Mouse (Mus musculus) cerebellum, adult 2 months (tissue): ENCODE measurements around the gene Xaf1. TPM values are rescaled to one million over a fixed set of nuclear protein-coding genes. Genes with fewer than 3 reads are reported as not detected.

Experiments
- DNase-seq, 2 experiments: peaks; one replicate each; pipeline ENCODE4 v3.0.0; 2021
- H3K27ac ChIP-seq: fragments of 200-500 bp; 2 replicates; pipeline ENCODE4 v1.5.1; 2012; ENCODE audit warnings: low read length, control low read depth, inconsistent platforms; ENCODE audit not compliant: insufficient read depth
- H3K27me3 ChIP-seq: fragments of 200-500 bp; 2 replicates; pipeline ENCODE4 v1.6.1; 2012; ENCODE audit warnings: inconsistent platforms, mild to moderate bottlenecking, low read length, moderate library complexity; ENCODE audit not compliant: control insufficient read depth, insufficient read depth
- H3K4me1 ChIP-seq: fragments of 200-500 bp; 2 replicates; pipeline ENCODE4 v1.6.1; 2011; ENCODE audit warnings: low read length; ENCODE audit not compliant: control insufficient read depth, insufficient read depth
- H3K4me3 ChIP-seq: fragments of 200-500 bp; replicated peaks from 2 replicates; pipeline ENCODE3; 2011; ENCODE audit warnings: mild to moderate bottlenecking, low read depth, low read length, control low read depth; ENCODE audit not compliant: insufficient read depth
- CTCF ChIP-seq: fragments of 200-500 bp; IDR thresholded peaks from 2 replicates; pipeline ENCODE4 v1.5.1; 2011; ENCODE audit warnings: low read depth, mild to moderate bottlenecking, control low read depth, low read length, moderate library complexity, borderline replicate concordance; ENCODE audit not compliant: insufficient read depth
- POLR2A ChIP-seq: fragments of 200-500 bp; IDR thresholded peaks from 2 replicates; pipeline ENCODE4 v1.6.1; 2011; ENCODE audit warnings: low read length, control low read depth, borderline replicate concordance; ENCODE audit not compliant: insufficient read depth
- WGBS: fragments of 180-500 bp; shearing (Covaris S2); methylation state at CpG from one replicate; pipeline ENCODE4 v1.1.7; 2018; 5-methylcytosine and 5-hydroxymethylcytosine counted together
- polyA plus RNA-seq: library from polyadenylated mRNA; depleted of rRNA; stranded (reverse); fragments of >200 nt; gene quantifications from 2 replicates; pipeline ENCODE4 v1.2.3, GENCODE M21; 2012; rRNA removed

The Xaf1 gene
- polyA plus RNA-seq, 1 experiment = 12.2 TPM

GRCm38 (mm10) chr11:72349652-72350051 is 48.2 kb downstream of the Xaf1 start:
- H3K4me3 ChIP-seq = no peak overlapping the region
- no peaks in the 10 kb centered on the region for H3K27me3 ChIP-seq
- DNase-seq = no peak
- TF ChIP-seq POLR2A = no peak
- TF ChIP-seq CTCF = no peak
- no peak overlapping the region for H3K27ac ChIP-seq
- peaks cover 12% of the 10 kb centered on the region for H3K4me1 ChIP-seq
- WGBS = 80% methylated on average over 4 of the region's 4 CpGs

- 93% methylated on average over 1 of the region's 1 CpGs for WGBS
- Histone ChIP-seq H3K4me3 (no peak overlapping the region), H3K4me1 (peaks cover 12% of the 10 kb centered on the region), H3K27ac (no peak overlapping the region), H3K27me3 (no peaks in the 10 kb centered on the region)
- no peak for TF ChIP-seq POLR2A
- TF ChIP-seq CTCF = no peak
- no peak for DNase-seq
Measured at GRCm38 (mm10) chr11:72352272-72352671, 50.8 kb downstream of the Xaf1 start.

- TF ChIP-seq CTCF = no peak
- peaks cover 12% of the 10 kb centered on the region for H3K4me1 ChIP-seq
- H3K27ac ChIP-seq = no peak overlapping the region
- H3K4me3 ChIP-seq = no peak overlapping the region
- 85% methylated on average over 3 of the region's 3 CpGs for WGBS
- DNase-seq = no peak
- no peaks in the 10 kb centered on the region for H3K27me3 ChIP-seq
Measured at GRCm38 (mm10) chr11:72353186-72353585, 51.8 kb downstream of the Xaf1 start.

DNA sequence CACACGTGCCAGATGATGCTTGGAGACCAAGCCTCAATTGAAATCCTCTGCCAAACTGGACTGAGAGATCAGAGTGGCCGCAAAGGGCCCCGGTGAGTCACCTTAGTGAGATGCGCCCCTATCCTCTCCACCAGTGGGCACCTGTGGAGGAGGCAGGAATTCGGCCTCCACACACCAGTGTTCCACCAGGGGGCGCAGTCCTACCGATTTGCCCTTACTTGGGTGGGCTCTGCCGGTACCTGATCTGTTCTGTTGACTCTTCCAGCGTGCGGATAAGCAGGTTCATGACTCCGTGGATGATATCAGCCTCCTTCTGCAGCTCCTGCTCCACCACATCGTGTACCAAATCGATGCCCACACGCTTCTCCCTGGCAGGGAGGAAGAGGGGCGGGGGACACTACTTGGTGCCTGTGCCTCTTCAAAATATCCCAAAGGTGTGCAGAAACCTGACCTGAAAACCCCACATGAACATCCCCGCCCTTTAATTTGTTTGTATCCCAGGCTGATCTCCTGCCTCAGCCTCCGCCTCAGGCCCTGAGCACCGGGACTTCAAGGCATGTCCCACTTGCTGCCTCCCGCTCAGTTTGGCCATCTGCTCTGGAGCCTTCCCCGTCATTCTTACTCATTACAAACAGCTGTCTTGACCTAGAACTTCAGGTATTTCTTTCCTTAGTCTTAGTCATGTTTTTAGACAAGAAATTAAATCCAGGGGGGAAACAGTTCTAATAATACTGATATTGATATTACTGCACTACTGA is 53.7 kb downstream of the Xaf1 start:
- no peaks in the 10 kb centered on the region for H3K4me1 ChIP-seq
- DNase-seq = peak; percentile 36 to 59
- no peak overlapping the region for H3K4me3 ChIP-seq
- 21% methylated on average over 20 of the region's 20 CpGs for WGBS
- TF ChIP-seq CTCF (peak; percentile 69), POLR2A (no peak)
- H3K27me3 ChIP-seq = no peaks in the 10 kb centered on the region
- no peak overlapping the region for H3K27ac ChIP-seq

DNA sequence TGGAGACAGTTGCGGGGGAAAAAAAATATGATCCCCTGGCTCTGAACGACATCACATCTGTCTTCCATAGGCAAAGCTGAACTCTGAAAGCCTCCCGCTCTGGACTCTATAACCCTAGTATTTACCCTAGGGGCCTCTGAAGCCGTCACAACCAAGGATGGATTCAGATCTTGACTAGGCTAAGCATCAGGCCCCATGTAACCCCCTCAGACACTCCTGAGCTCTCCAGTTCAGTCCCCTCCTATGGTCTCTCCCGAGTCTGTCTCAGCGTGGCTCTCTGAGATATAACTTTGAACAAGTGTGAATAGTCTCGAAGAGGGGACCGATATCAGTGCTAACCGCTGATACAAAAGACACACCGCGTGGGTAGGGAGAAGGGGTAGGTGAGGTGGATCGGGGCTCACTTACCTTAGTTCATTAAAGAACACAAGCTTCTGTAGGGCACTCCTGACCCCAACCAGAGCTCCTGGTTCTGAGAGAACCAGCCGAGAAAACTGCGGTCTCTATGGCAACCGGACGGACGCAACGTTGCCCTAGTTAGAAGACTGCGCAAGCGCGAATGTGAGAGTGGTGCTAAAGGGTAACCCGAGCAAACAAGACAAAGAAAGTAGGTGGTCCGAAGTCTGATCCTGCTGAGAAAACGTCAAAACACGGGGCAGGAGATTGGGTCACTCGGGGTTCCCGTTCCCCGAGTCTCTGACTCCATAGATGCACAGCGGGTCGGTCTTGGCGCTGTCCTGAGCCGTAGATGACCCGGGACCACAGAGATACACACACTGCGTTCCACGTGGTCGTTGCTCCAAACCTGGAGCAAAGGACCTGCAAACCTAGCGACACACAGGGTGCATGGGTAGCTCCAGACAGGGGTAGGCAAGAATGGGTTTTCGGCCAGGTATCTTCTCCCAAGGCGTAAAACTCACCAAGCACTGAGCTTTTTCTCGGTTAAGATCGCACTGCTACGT is 60.2 kb downstream of the Xaf1 start:
- WGBS = 13% methylated on average over 42 of the region's 42 CpGs
- no peaks in the 10 kb centered on the region for H3K27me3 ChIP-seq
- peak; percentile 50 to 59 for DNase-seq
- peak overlapping the region; percentile 54 for H3K4me3 ChIP-seq
- TF ChIP-seq CTCF = no peak
- TF ChIP-seq POLR2A = no peak
- no peak overlapping the region for H3K27ac ChIP-seq
- no peaks in the 10 kb centered on the region for H3K4me1 ChIP-seq

DNA sequence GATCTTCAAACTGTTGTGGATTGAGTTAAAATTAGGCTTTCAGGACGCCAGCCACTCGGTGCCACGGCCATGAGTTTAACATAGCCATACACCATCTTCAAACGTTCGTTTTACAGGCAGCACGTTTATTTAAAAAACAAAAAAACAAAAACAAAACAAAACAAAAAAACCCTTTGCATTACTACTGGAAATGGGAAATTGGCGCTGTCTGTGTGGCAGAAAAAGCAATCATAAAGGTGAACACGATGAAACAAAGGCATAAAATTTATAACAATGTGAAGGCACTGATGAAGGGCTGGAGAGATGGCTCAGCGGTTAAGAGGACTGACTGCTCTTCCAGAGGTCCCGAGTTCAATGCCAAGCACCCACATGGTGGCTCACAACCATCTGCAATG is 60.9 kb downstream of the Xaf1 start, which contains the start of gene Tekt1:
Gene Tekt1, minus strand, starts transcription at position 96 of the 395 bp plus-strand sequence.
- TF ChIP-seq CTCF = no peak
- no peak for TF ChIP-seq POLR2A
- no peak for DNase-seq
- H3K4me3 ChIP-seq = peak within 1 kb of the TSS; percentile 54
- WGBS = 37% methylated on average over 10 of the region's 10 CpGs
- no peak within 1 kb of the TSS for H3K27ac ChIP-seq
- H3K4me1 ChIP-seq = no peaks in the 10 kb centered on the region
- H3K27me3 ChIP-seq = no peaks in the 10 kb centered on the region

Other genes starting within 250 kb of the Xaf1 start
- 55.9 and 62.9 TPM in 2 replicates for gene Pitpnm3, start 165.9 kb upstream of the Xaf1 start, polyA plus RNA-seq
- 2.8 and 3.1 TPM in 2 replicates for gene Gm43951, start 94.8 kb upstream of the Xaf1 start, polyA plus RNA-seq
- 19.4 and 19.8 TPM in 2 replicates for gene 4933427D14Rik, start 94.2 kb upstream of the Xaf1 start, polyA plus RNA-seq
- gene Txndc17, start 94.1 kb upstream of the Xaf1 start, polyA plus RNA-seq = 51.4 and 62.2 TPM in 2 replicates
- gene Med31, start 86.0 kb upstream of the Xaf1 start, polyA plus RNA-seq = 28.5 and 31.7 TPM in 2 replicates
- 9.6 TPM in 2 replicates for gene Slc13a5, start 34.4 kb upstream of the Xaf1 start, polyA plus RNA-seq
- gene Fbxo39, start 12.8 kb downstream of the Xaf1 start, polyA plus RNA-seq = not detected in 2 replicates
- 1.1 and 2.3 TPM in 2 replicates for gene Tekt1, start 60.8 kb downstream of the Xaf1 start, polyA plus RNA-seq
- 1.5 and 1.6 TPM in 2 replicates for gene Smtnl2, start 110.1 kb downstream of the Xaf1 start, polyA plus RNA-seq
- gene Ggt6, start 133.9 kb downstream of the Xaf1 start, polyA plus RNA-seq = 0.14 and 0.15 TPM in 2 replicates
- gene Mybbp1a, start 139.7 kb downstream of the Xaf1 start, polyA plus RNA-seq = 52.5 and 61.3 TPM in 2 replicates
- 55.3 and 59.5 TPM in 2 replicates for gene Spns2, start 188.3 kb downstream of the Xaf1 start, polyA plus RNA-seq
- gene Spns3, start 248.9 kb downstream of the Xaf1 start, polyA plus RNA-seq = 0.63 and 0.84 TPM in 2 replicates